ENCODE assay signal across 8 mouse cellular contexts in the genomic region with DNA sequence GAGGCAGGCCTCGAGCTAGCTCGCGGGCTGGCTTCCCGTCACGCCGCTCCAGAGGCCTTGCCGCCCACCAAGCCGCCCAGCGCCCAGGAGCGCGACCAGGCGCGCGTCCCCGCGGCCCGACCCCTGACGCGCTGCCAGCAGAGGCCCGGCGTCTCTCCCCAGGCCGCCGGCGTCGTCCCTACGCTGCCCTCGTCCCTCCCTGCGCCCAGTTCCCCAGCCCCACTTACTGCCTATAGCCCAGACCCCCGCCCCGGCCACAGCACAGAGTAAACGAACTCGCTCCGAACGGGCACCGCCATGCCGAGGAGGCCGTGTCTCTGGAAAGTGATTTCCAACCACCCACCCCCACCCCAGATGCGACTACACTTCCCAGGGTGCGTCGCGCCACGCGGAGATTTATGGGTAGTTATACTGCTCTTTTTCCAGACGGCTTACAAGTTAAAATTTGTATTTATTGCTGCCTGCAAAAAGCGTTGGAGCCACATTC. TPM values are rescaled to one million over a fixed set of nuclear protein-coding genes. Genes with fewer than 3 reads are reported as not detected.
A peak's percentile ranks its signal among the peaks of the same experiment; 100 is the strongest.
DNase-seq lines count a peak whose midpoint lies in the region; ATAC-seq and TF ChIP-seq lines count a peak whose summit lies in the region.

Gene Usp40, minus strand, starts transcription at position 341 of the 487 bp plus-strand sequence.

- H3K4me1 ChIP-seq in embryonic facial prominence, embryonic 14.5 days (ENCODE audit: control insufficient read depth, insufficient read depth, low read length): peaks cover 12% of the 10 kb centered on the region
- peaks cover 6% of the 10 kb centered on the region for H3K4me1 ChIP-seq in limb, embryonic 14.5 days (ENCODE audit: control insufficient read depth, insufficient read depth, low read length)
- H3K4me1 ChIP-seq in midbrain, postnatal 0 days (ENCODE audit: insufficient read depth, low read length): no peaks in the 10 kb centered on the region

- H3K27me3 ChIP-seq in embryonic facial prominence, embryonic 14.5 days (replicated peaks; ENCODE audit: control insufficient read depth, insufficient read depth, low read length): no peaks in the 10 kb centered on the region
- no peaks in the 10 kb centered on the region for H3K27me3 ChIP-seq in limb, embryonic 14.5 days (ENCODE audit: control insufficient read depth, insufficient read depth, low read length)
- no peaks in the 10 kb centered on the region for H3K27me3 ChIP-seq in midbrain, postnatal 0 days (ENCODE audit: insufficient read depth, low read length)

- DNase-seq in 3T3-L1 (ENCODE audit: low read depth, low spot score): peak; percentile 82
- peak; percentile 42 to 63 for DNase-seq in adrenal gland, postnatal 4 days (ENCODE audit: low spot score in 2 of 2)
- peak; percentile 91 for DNase-seq in embryonic facial prominence, embryonic 14.5 days (ENCODE audit: low spot score)
- DNase-seq in heart, adult 8-10 months (ENCODE audit: low spot score): peak; percentile 73
- peak; percentile 71 for DNase-seq in kidney, adult 9 months
- DNase-seq in limb, embryonic 14.5 days (ENCODE audit: low spot score): peak; percentile 91
- peak; percentile 85 for DNase-seq in midbrain, postnatal 0 days (ENCODE audit: low spot score)
- peak; percentile 60 to 65 for DNase-seq in spleen, postnatal 36 days (ENCODE audit: low spot score in 2 of 2)

- TF ChIP-seq CTCF in midbrain, postnatal 0 days (IDR thresholded peaks at IDR 0.05): no peak

- peak within 1 kb of the TSS; percentile 88 for H3K27ac ChIP-seq in embryonic facial prominence, embryonic 14.5 days (replicated peaks; ENCODE audit: low read depth, low read length)
- peak within 1 kb of the TSS; percentile 95 for H3K27ac ChIP-seq in limb, embryonic 14.5 days (replicated peaks; ENCODE audit: low read depth, low read length)
- peak within 1 kb of the TSS; percentile 95 for H3K27ac ChIP-seq in midbrain, postnatal 0 days (ENCODE audit: low read depth, low read length)

- peak; percentile 71; the same call in 1 of the 2 replicates for TF ChIP-seq POLR2A in limb, embryonic 14.5 days (IDR thresholded peaks at IDR 0.05; ENCODE audit: borderline replicate concordance, extremely low read depth, insufficient read depth, insufficient read length)

- H3K4me3 ChIP-seq in embryonic facial prominence, embryonic 14.5 days (ENCODE audit: low read depth, low read length): peak within 1 kb of the TSS; percentile 58
- H3K4me3 ChIP-seq in limb, embryonic 14.5 days (replicated peaks; ENCODE audit: low read length): peak within 1 kb of the TSS; percentile 60
- peak within 1 kb of the TSS; percentile 68 for H3K4me3 ChIP-seq in midbrain, postnatal 0 days (ENCODE audit: low read depth, low read length)

- no peaks in the 10 kb centered on the region for H3K9me3 ChIP-seq in embryonic facial prominence, embryonic 14.5 days (ENCODE audit: control insufficient read depth, low read length)
- H3K9me3 ChIP-seq in limb, embryonic 14.5 days (ENCODE audit: control insufficient read depth, low read length): no peaks in the 10 kb centered on the region
- H3K9me3 ChIP-seq in midbrain, postnatal 0 days (ENCODE audit: low read length): no peaks in the 10 kb centered on the region

- peak; percentile 94 for ATAC-seq in embryonic facial prominence, embryonic 14.5 days (ENCODE audit: low read depth)
- ATAC-seq in limb, embryonic 14.5 days (ENCODE audit: low FRiP score, low read depth): peak; percentile 95
- ATAC-seq in midbrain, postnatal 0 days (ENCODE audit: low FRiP score): peak; percentile 91

- peaks cover 22% of the 10 kb centered on the region for H3K36me3 ChIP-seq in embryonic facial prominence, embryonic 14.5 days (ENCODE audit: control insufficient read depth, insufficient read depth, low read length)
- H3K36me3 ChIP-seq in limb, embryonic 14.5 days (ENCODE audit: control insufficient read depth, insufficient read depth, low read length): peaks cover 21% of the 10 kb centered on the region
- no peaks in the 10 kb centered on the region for H3K36me3 ChIP-seq in midbrain, postnatal 0 days (ENCODE audit: insufficient read depth, low read length)

- peak within 1 kb of the TSS; percentile 88 for H3K9ac ChIP-seq in embryonic facial prominence, embryonic 14.5 days (ENCODE audit: low read depth, low read length)
- peak within 1 kb of the TSS; percentile 95 for H3K9ac ChIP-seq in limb, embryonic 14.5 days (ENCODE audit: low read depth, low read length, severe bottlenecking)
- H3K9ac ChIP-seq in midbrain, postnatal 0 days (replicated peaks; ENCODE audit: low read length, poor library complexity, severe bottlenecking): peak within 1 kb of the TSS; percentile 93

- peak within 1 kb of the TSS; percentile 68 for H3K4me2 ChIP-seq in embryonic facial prominence, embryonic 14.5 days (ENCODE audit: low read depth, low read length)
- H3K4me2 ChIP-seq in limb, embryonic 14.5 days (replicated peaks; ENCODE audit: low read depth, low read length, severe bottlenecking): peak within 1 kb of the TSS; percentile 58
- peak within 1 kb of the TSS; percentile 60 for H3K4me2 ChIP-seq in midbrain, postnatal 0 days (ENCODE audit: low read depth, low read length, poor library complexity, severe bottlenecking)

- under 1% methylated on average over 41 of the region's 45 CpGs for WGBS in embryonic facial prominence, embryonic 14.5 days
- WGBS in limb, embryonic 14.5 days: under 1% methylated on average over 45 of the region's 45 CpGs
- WGBS in midbrain, postnatal 0 days: under 1% methylated on average over 44 of the region's 45 CpGs

RNA-seq across cellular contexts. Expression of gene Usp40, which starts in this region (rescaled TPM):
- total RNA-seq in adrenal gland, postnatal 4 days (2021): 10 to 100 TPM; 35.7 to 39.6 TPM
- polyA plus RNA-seq in embryonic facial prominence, embryonic 14.5 days (2014; fragmentation: Nextera tagmentation; extraction: Ambion mirVana): 31.2 and 36.4 TPM in 2 replicates
- total RNA-seq in heart, adult 8-10 months (2022): 10 to 100 TPM; 13.8 to 17.4 (median 15.6) TPM
- 33.2 and 35.2 TPM in 2 replicates for polyA plus RNA-seq in limb, embryonic 14.5 days (2012; rRNA removed)
- 36.2 and 44.1 TPM in 2 replicates for polyA plus RNA-seq in limb, embryonic 14.5 days (2014; fragmentation: Nextera tagmentation; extraction: Ambion mirVana)
- 15.8 and 18.5 TPM in 2 replicates for total RNA-seq in midbrain, postnatal 0 days (2014; rRNA removed)
- polyA plus RNA-seq in midbrain, postnatal 0 days (2015; fragmentation: Nextera tagmentation; extraction: Ambion mirVana): 8.4 and 9.8 TPM in 2 replicates

Comparison
In these comparisons a context has a peak if more than half of its experiments do, and no peak if none do; other contexts are left out.
1. Peak in every context shown above with its lines: DNase-seq, ATAC-seq, H3K4me3 ChIP-seq and H3K27ac ChIP-seq.